ENCODE assay signal across 9 mouse cellular contexts in the genomic region with DNA sequence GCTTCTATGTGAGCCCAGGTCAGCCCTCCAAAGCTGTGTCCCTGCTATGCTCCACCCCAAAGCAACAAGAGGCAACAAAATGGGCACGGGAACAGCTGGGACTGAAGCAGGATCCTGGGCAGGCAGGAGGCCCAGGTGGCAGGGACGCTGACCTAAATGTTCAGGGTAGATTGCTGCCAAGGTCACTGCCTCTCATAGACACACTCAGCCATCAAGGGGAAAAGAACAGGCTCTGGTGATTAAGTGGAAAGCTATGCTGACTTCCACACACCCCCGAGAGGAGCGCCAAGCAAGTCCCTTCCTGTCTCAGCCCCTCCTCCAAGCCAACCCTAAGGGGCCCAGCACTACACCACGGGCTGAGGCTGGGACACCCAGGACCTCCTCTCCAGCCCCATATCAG.
A peak's percentile ranks its signal among the peaks of the same experiment; 100 is the strongest.
DNase-seq lines count a peak whose midpoint lies in the region; ATAC-seq and TF ChIP-seq lines count a peak whose summit lies in the region.
"Had no signal": no experiment of that assay in that cellular context is flagged by ENCODE, and none has a peak within 500 bp of the region (broad histone marks: within the 10 kb centered on the region; RNA-seq: fewer than 3 reads in every experiment).

No protein-coding gene starts in this region.

- H3K79me3 ChIP-seq in C2C12 (ENCODE audit: low read depth), result peaks cover 63% of the 10 kb centered on the region

- peak overlapping the region; percentile 98 for H3K27ac ChIP-seq in heart, postnatal 0 days (ENCODE audit: low read depth)
- no peak overlapping the region for H3K27ac ChIP-seq in limb, embryonic 14.5 days (replicated peaks; ENCODE audit: low read depth, low read length)
- peak overlapping the region; percentile 89 for H3K27ac ChIP-seq in stomach, postnatal 0 days (replicated peaks)
- H3K27ac ChIP-seq in midbrain, embryonic 11.5 days (ENCODE audit: low read depth, low read length), result no peak overlapping the region
- H3K27ac ChIP-seq: liver, embryonic 14.5 days had no signal

- H3K4me1 ChIP-seq in heart, postnatal 0 days (ENCODE audit: control insufficient read depth, insufficient read depth), result peaks cover 71% of the 10 kb centered on the region
- H3K4me1 ChIP-seq in limb, embryonic 14.5 days (ENCODE audit: control insufficient read depth, insufficient read depth, low read length), result peaks cover 20% of the 10 kb centered on the region
- H3K4me1 ChIP-seq in stomach, postnatal 0 days (replicated peaks; ENCODE audit: control insufficient read depth, insufficient read depth), result peaks cover 20% of the 10 kb centered on the region
- H3K4me1 ChIP-seq in midbrain, embryonic 11.5 days (ENCODE audit: control insufficient read depth, insufficient read depth, low read length), result no peaks in the 10 kb centered on the region

- peak overlapping the region; percentile 34; the same call in 1 of the 2 replicates for H3K4me2 ChIP-seq in heart, postnatal 0 days (ENCODE audit: low read depth, low read length)
- H3K4me2 ChIP-seq in limb, embryonic 14.5 days (replicated peaks; ENCODE audit: low read depth, low read length, severe bottlenecking), result no peak overlapping the region
- 0 out of 2 replicates have a peak overlapping the region, but pooled peaks have one; percentile 6 for H3K4me2 ChIP-seq in stomach, postnatal 0 days (replicated peaks; ENCODE audit: low read depth)
- no peak overlapping the region for H3K4me2 ChIP-seq in midbrain, embryonic 11.5 days

- no peak for TF ChIP-seq CTCF in C2C12 (IDR thresholded peaks at IDR 0.05; ENCODE audit: control insufficient read depth, insufficient read depth, insufficient read length)
- no peak for TF ChIP-seq CTCF in heart, postnatal 0 days (IDR thresholded peaks at IDR 0.05; ENCODE audit: low read depth)
- no peak for TF ChIP-seq CTCF in stomach, postnatal 0 days (IDR thresholded peaks at IDR 0.05; ENCODE audit: low read depth)

- TF ChIP-seq POLR2A in limb, embryonic 14.5 days (IDR thresholded peaks at IDR 0.05; ENCODE audit: borderline replicate concordance, extremely low read depth, insufficient read depth, insufficient read length), result no peak

- DNase-seq in adrenal gland, postnatal 25 days, result peak; percentile 60
- peak; percentile 96 for DNase-seq in heart, postnatal 0 days (ENCODE audit: low spot score)
- DNase-seq in limb, embryonic 14.5 days (ENCODE audit: low spot score), result no peak
- no peak for DNase-seq in stomach, postnatal 0 days (ENCODE audit: low spot score)
- DNase-seq in midbrain, embryonic 11.5 days (ENCODE audit: low spot score, missing footprints), result no peak
- DNase-seq in layer of hippocampus, postnatal 36 days, result no peak
- no peak for DNase-seq in layer of hippocampus, adult 8-10 months (ENCODE audit: low spot score in 2 of 2)

- no peak overlapping the region for H3K4me3 ChIP-seq in C2C12 (ENCODE audit: insufficient read depth, poor library complexity, severe bottlenecking)
- H3K4me3 ChIP-seq in heart, postnatal 0 days (ENCODE audit: low read depth, low read length), result 0 out of 2 replicates have a peak overlapping the region, but pooled peaks have one; percentile 0
- no peak overlapping the region for H3K4me3 ChIP-seq in limb, embryonic 14.5 days (replicated peaks; ENCODE audit: low read length)
- no peak overlapping the region for H3K4me3 ChIP-seq in stomach, postnatal 0 days (ENCODE audit: low read depth, low read length)
- H3K4me3 ChIP-seq in midbrain, embryonic 11.5 days (ENCODE audit: low read depth, low read length), result no peak overlapping the region

- ATAC-seq in heart, postnatal 0 days (ENCODE audit: insufficient read depth, low read depth), result peak; percentile 80
- ATAC-seq in limb, embryonic 14.5 days (ENCODE audit: low FRiP score, low read depth), result peak; percentile 12; the same call in 1 of the 2 replicates
- ATAC-seq in stomach, postnatal 0 days (ENCODE audit: low FRiP score, low TSS enrichment), result peak; percentile 73
- no peak for ATAC-seq in midbrain, embryonic 11.5 days (ENCODE audit: low FRiP score)

- peak overlapping the region; percentile 34 for H3ac ChIP-seq in C2C12 (ENCODE audit: control insufficient read depth, insufficient read length, low read depth)

- TF ChIP-seq EP300 in heart, postnatal 0 days (IDR thresholded peaks at IDR 0.05; ENCODE audit: low read depth), result peak; percentile 60; the same call in 1 of the 2 replicates
- TF ChIP-seq EP300 in stomach, postnatal 0 days (optimal IDR thresholded peaks at IDR 0.05), result no peak

- no peaks in the 10 kb centered on the region for H3K9me3 ChIP-seq in heart, postnatal 0 days (replicated peaks; ENCODE audit: control insufficient read depth, low read length)
- H3K9me3 ChIP-seq in limb, embryonic 14.5 days (ENCODE audit: control insufficient read depth, low read length), result no peaks in the 10 kb centered on the region
- no peaks in the 10 kb centered on the region for H3K9me3 ChIP-seq in stomach, postnatal 0 days (ENCODE audit: control insufficient read depth, low read length)
- H3K9me3 ChIP-seq in midbrain, embryonic 11.5 days (ENCODE audit: control insufficient read depth, low read length), result no peaks in the 10 kb centered on the region; the same call in 1 of the 2 replicates

- WGBS in heart, postnatal 0 days, result 1% methylated on average over 5 of the region's 5 CpGs
- WGBS in limb, embryonic 14.5 days, result 27% methylated on average over 5 of the region's 5 CpGs
- WGBS in stomach, postnatal 0 days, result 9% methylated on average over 5 of the region's 5 CpGs
- WGBS in midbrain, embryonic 11.5 days, result 68% methylated on average over 5 of the region's 5 CpGs

- peak overlapping the region; percentile 52 for H3K9ac ChIP-seq in heart, postnatal 0 days (replicated peaks; ENCODE audit: low read depth, low read length)
- no peak overlapping the region for H3K9ac ChIP-seq in limb, embryonic 14.5 days (ENCODE audit: low read depth, low read length, severe bottlenecking)
- no peak overlapping the region; the same call in 1 of the 2 replicates for H3K9ac ChIP-seq in stomach, postnatal 0 days (ENCODE audit: low read length)
- H3K9ac ChIP-seq in midbrain, embryonic 11.5 days (ENCODE audit: low read length), result no peak overlapping the region
- H3K9ac ChIP-seq: liver, embryonic 14.5 days had no signal

- peaks cover 46% of the 10 kb centered on the region for H3K36me3 ChIP-seq in C2C12 (ENCODE audit: control insufficient read depth, insufficient read depth)
- H3K36me3 ChIP-seq in heart, postnatal 0 days (replicated peaks; ENCODE audit: control insufficient read depth, insufficient read depth, low read length), result peaks cover 12% of the 10 kb centered on the region
- H3K36me3 ChIP-seq in limb, embryonic 14.5 days (ENCODE audit: control insufficient read depth, insufficient read depth, low read length), result 0 out of 2 replicates have a peak, but pooled peaks cover 14% of the 10 kb centered on the region
- no peaks in the 10 kb centered on the region for H3K36me3 ChIP-seq in stomach, postnatal 0 days (ENCODE audit: control insufficient read depth, insufficient read depth, low read length)
- no peaks in the 10 kb centered on the region for H3K36me3 ChIP-seq in midbrain, embryonic 11.5 days (ENCODE audit: control insufficient read depth, insufficient read depth, low read length)

- H3K27me3 ChIP-seq in C2C12 (ENCODE audit: control insufficient read depth, insufficient read depth, insufficient read length), result no peaks in the 10 kb centered on the region
- no peaks in the 10 kb centered on the region for H3K27me3 ChIP-seq in heart, postnatal 0 days (ENCODE audit: control insufficient read depth, insufficient read depth, low read length)
- no peaks in the 10 kb centered on the region for H3K27me3 ChIP-seq in limb, embryonic 14.5 days (ENCODE audit: control insufficient read depth, insufficient read depth, low read length)
- H3K27me3 ChIP-seq in stomach, postnatal 0 days (ENCODE audit: control insufficient read depth, insufficient read depth, low read length), result no peaks in the 10 kb centered on the region
- no peaks in the 10 kb centered on the region for H3K27me3 ChIP-seq in midbrain, embryonic 11.5 days (ENCODE audit: control insufficient read depth, insufficient read depth, low read length)

- peaks cover 100% of the 10 kb centered on the region for H3K79me2 ChIP-seq in C2C12 (ENCODE audit: control insufficient read depth, insufficient read depth)

TF ChIP-seq in C2C12, 6 proteins besides CTCF, POLR2A, EP300 and RAD21:
- no peak for TF ChIP-seq MAX (IDR thresholded peaks at IDR 0.05)
- TF ChIP-seq MYOD1 (IDR thresholded peaks at IDR 0.05; ENCODE audit: control insufficient read depth, insufficient read length, low read depth), result no peak
- no peak for TF ChIP-seq FOSL1 (IDR thresholded peaks at IDR 0.05; ENCODE audit: insufficient read depth, low read length, poor library complexity, severe bottlenecking)
- no peak for TF ChIP-seq MYOG (IDR thresholded peaks at IDR 0.05; ENCODE audit: control insufficient read depth, extremely low read depth, insufficient read length)
- no peak for TF ChIP-seq USF1 (IDR thresholded peaks at IDR 0.05; ENCODE audit: low read depth)
- TF ChIP-seq CEBPB (IDR thresholded peaks at IDR 0.05; ENCODE audit: low read depth), result no peak

Comparison
In these comparisons a context has a peak if more than half of its experiments do, and no peak if none do; other contexts are left out.
1. DNase-seq: peak in adrenal gland, postnatal 25 days (single experiment) and heart, postnatal 0 days (single experiment); none in limb, embryonic 14.5 days (single experiment), stomach, postnatal 0 days (single experiment), midbrain, embryonic 11.5 days (single experiment), layer of hippocampus, postnatal 36 days (0 of 2) and layer of hippocampus, adult 8-10 months (0 of 2).
2. H3K27ac ChIP-seq: peak in heart, postnatal 0 days (single experiment) and stomach, postnatal 0 days (single experiment); none in limb, embryonic 14.5 days (single experiment) and midbrain, embryonic 11.5 days (single experiment).
3. H3K4me2 ChIP-seq: peak in heart, postnatal 0 days (single experiment) and stomach, postnatal 0 days (single experiment); none in limb, embryonic 14.5 days (single experiment) and midbrain, embryonic 11.5 days (single experiment).